Mouse (Mus musculus): ENCODE data around the gene Apold1. TPM values are rescaled to one million over a fixed set of nuclear protein-coding genes. Genes with fewer than 3 reads are reported as not detected.
A peak's percentile ranks its signal among the peaks of the same experiment; 100 is the strongest.

Gene Apold1
- total and polyA plus RNA-seq, 3 experiments = 0.08 to 0.12 TPM; not detected in 1

- no peaks in the 10 kb centered on the region for H3K27me3 ChIP-seq (ENCODE audit: control insufficient read depth in 1 of 2, insufficient read depth in 2 of 2, low read length in 2 of 2)
Measured at GRCm38 (mm10) chr6:134972096-134972495, 9.4 kb upstream of the Apold1 start.

GRCm38 (mm10) chr6:134976628-134977027, 4.9 kb upstream of the Apold1 start:
- Histone ChIP-seq H3K79me2 (ENCODE audit: control insufficient read depth, insufficient read depth, low read length, poor library complexity) (no peaks in the 10 kb centered on the region), H3K4me3 (ENCODE audit: control insufficient read depth in 1 of 2, insufficient read depth in 1 of 2, low read depth in 2 of 2, low read length in 2 of 2) (no peak overlapping the region), H3K9me3 (replicated peaks; ENCODE audit: insufficient read depth, low read length) (no peaks in the 10 kb centered on the region), H3K27ac (ENCODE audit: control insufficient read depth, low read depth, low read length) (no peak overlapping the region), H3K36me3 (ENCODE audit: control insufficient read depth in 1 of 2, insufficient read depth in 2 of 2, low read length in 2 of 2) (peaks cover 0 to 5% of the 10 kb centered on the region in 2 experiments; a peak in 1 of 4 replicates), H3K27me3 (ENCODE audit: control insufficient read depth in 1 of 2, insufficient read depth in 2 of 2, low read length in 2 of 2) (no peaks in the 10 kb centered on the region), H3K4me1 (ENCODE audit: control insufficient read depth in 1 of 2, insufficient read depth in 2 of 2, low read length in 2 of 2) (peaks cover 0 to 7% of the 10 kb centered on the region in 2 experiments; a peak in 3 of 4 replicates), H3K9ac (ENCODE audit: control insufficient read depth, low read depth, low read length, poor library complexity, severe bottlenecking) (no peak overlapping the region)
- DNase-seq (ENCODE audit: low read depth, low spot score) = peak; percentile 22
- TF ChIP-seq CHD2 (IDR thresholded peaks at IDR 0.05; ENCODE audit: low read length) (no peak), BHLHE40 (IDR thresholded peaks at IDR 0.05; ENCODE audit: borderline replicate concordance, low read depth, low read length) (no peak), HCFC1 (IDR thresholded peaks at IDR 0.05; ENCODE audit: low read depth, low read length) (no peak), GATA1 (IDR thresholded peaks at IDR 0.05; ENCODE audit: low read depth, low read length) (no peak), TAL1 (IDR thresholded peaks at IDR 0.05; ENCODE audit: low read length) (no peak), USF1 (IDR thresholded peaks at IDR 0.05; ENCODE audit: low read depth, low read length) (no peak), MAX (IDR thresholded peaks at IDR 0.05; ENCODE audit: low read length) (no peak), NELFE (IDR thresholded peaks at IDR 0.05; ENCODE audit: low read depth, low read length) (no peak), MYC (IDR thresholded peaks at IDR 0.05; ENCODE audit: low read depth, low read length) (no peak), KAT2A (conservative IDR thresholded peaks at IDR 0.05; ENCODE audit: low read depth, low read length) (no peak), RAD21 (IDR thresholded peaks at IDR 0.05; ENCODE audit: low read depth, low read length) (no peak)

More at GRCm38 (mm10) chr6:134972096-134972495, 9.4 kb upstream of the Apold1 start:
- Histone ChIP-seq H3K9me3 (replicated peaks; ENCODE audit: insufficient read depth, low read length) (no peaks in the 10 kb centered on the region), H3K4me1 (ENCODE audit: control insufficient read depth in 1 of 2, insufficient read depth in 2 of 2, low read length in 2 of 2) (no peaks in the 10 kb centered on the region; a peak in 2 of 4 replicates), H3K9ac (ENCODE audit: control insufficient read depth, low read depth, low read length, poor library complexity, severe bottlenecking) (no peak overlapping the region), H3K36me3 (ENCODE audit: control insufficient read depth in 1 of 2, insufficient read depth in 2 of 2, low read length in 2 of 2) (peaks cover 0 to 2% of the 10 kb centered on the region in 2 experiments; a peak in 1 of 4 replicates), H3K79me2 (ENCODE audit: control insufficient read depth, insufficient read depth, low read length, poor library complexity) (no peaks in the 10 kb centered on the region), H3K27ac (ENCODE audit: control insufficient read depth, low read depth, low read length) (no peak overlapping the region), H3K4me3 (ENCODE audit: control insufficient read depth in 1 of 2, insufficient read depth in 1 of 2, low read depth in 2 of 2, low read length in 2 of 2) (no peak overlapping the region)
- DNase-seq (ENCODE audit: low read depth, low spot score) = peak; percentile 43
- TF ChIP-seq GATA1 (IDR thresholded peaks at IDR 0.05; ENCODE audit: low read depth, low read length) (0 out of 2 replicates have a peak, but pooled peaks have one; percentile 11), UBTF (IDR thresholded peaks at IDR 0.05; ENCODE audit: borderline replicate concordance, insufficient read depth, low read depth, low read length) (no peak)

GRCm38 (mm10) chr6:134983529-134984370, 2.2 kb downstream of the Apold1 start:
- peak overlapping the region; percentile 70 to 77 for H3K4me3 ChIP-seq (ENCODE audit: control insufficient read depth in 1 of 2, insufficient read depth in 1 of 2, low read depth in 2 of 2, low read length in 2 of 2)
- peaks cover 5 to 27% of the 10 kb centered on the region in 2 experiments for H3K4me1 ChIP-seq (ENCODE audit: control insufficient read depth in 1 of 2, insufficient read depth in 2 of 2, low read length in 2 of 2)
- H3K9ac ChIP-seq (ENCODE audit: control insufficient read depth, low read depth, low read length, poor library complexity, severe bottlenecking) = peak overlapping the region; percentile 79
- peak overlapping the region; percentile 67 for H3K27ac ChIP-seq (ENCODE audit: control insufficient read depth, low read depth, low read length)
- H3K36me3 ChIP-seq (ENCODE audit: control insufficient read depth in 1 of 2, insufficient read depth in 2 of 2, low read length in 2 of 2) = peaks cover 0 to 10% of the 10 kb centered on the region in 2 experiments; a peak in 2 of 4 replicates
- H3K9me3 ChIP-seq (replicated peaks; ENCODE audit: insufficient read depth, low read length) = no peaks in the 10 kb centered on the region
- no peaks in the 10 kb centered on the region; the same call in 1 of the 2 replicates for H3K79me2 ChIP-seq (ENCODE audit: control insufficient read depth, insufficient read depth, low read length, poor library complexity)
- H3K27me3 ChIP-seq (ENCODE audit: control insufficient read depth in 1 of 2, insufficient read depth in 2 of 2, low read length in 2 of 2) = no peaks in the 10 kb centered on the region
- peak; percentile 89 for DNase-seq (ENCODE audit: low read depth, low spot score)
- TF ChIP-seq NELFE (IDR thresholded peaks at IDR 0.05; ENCODE audit: low read depth, low read length) (peak; percentile 64), MAX (IDR thresholded peaks at IDR 0.05; ENCODE audit: low read length) (no peak), SMC3 (IDR thresholded peaks at IDR 0.05; ENCODE audit: low read depth, low read length) (peak; percentile 69), RAD21 (IDR thresholded peaks at IDR 0.05; ENCODE audit: low read depth, low read length) (peak; percentile 33), TAL1 (IDR thresholded peaks at IDR 0.05; ENCODE audit: low read length) (no peak), USF2 (IDR thresholded peaks at IDR 0.05; ENCODE audit: borderline replicate concordance in 1 of 2, insufficient read depth in 1 of 2, low read depth in 1 of 2, low read length in 2 of 2) (no peak), ZKSCAN1 (IDR thresholded peaks at IDR 0.05; ENCODE audit: low read depth, low read length) (no peak), MAZ (IDR thresholded peaks at IDR 0.05; ENCODE audit: low read depth, low read length) (no peak), GATA1 (IDR thresholded peaks at IDR 0.05; ENCODE audit: low read depth, low read length) (no peak), E2F4 (IDR thresholded peaks at IDR 0.05; ENCODE audit: borderline replicate concordance, low read depth, low read length) (no peak), MXI1 (IDR thresholded peaks at IDR 0.05; ENCODE audit: low read depth, low read length) (no peak), GABPA (IDR thresholded peaks at IDR 0.05; ENCODE audit: low read depth, low read length) (no peak), MAFK (IDR thresholded peaks at IDR 0.05; ENCODE audit: borderline replicate concordance, low read depth, low read length) (no peak), EP300 (IDR thresholded peaks at IDR 0.05; ENCODE audit: low read depth in 1 of 2, low read length in 2 of 2) (no peak), JUND (IDR thresholded peaks at IDR 0.05; ENCODE audit: low read depth, low read length) (no peak), MYB (IDR thresholded peaks at IDR 0.05; ENCODE audit: low read depth, low read length) (no peak)
